Mouse (Mus musculus) adrenal gland, postnatal 14 days (tissue): ENCODE results near the gene Phyh. TPM values are rescaled to one million over a fixed set of nuclear protein-coding genes. Genes with fewer than 3 reads are reported as not detected.

Experiments used
- total RNA-seq: library from RNA; stranded (reverse); gene quantifications from 2 replicates; pipeline ENCODE4 v1.2.3, GENCODE M21; 2021

Gene Phyh
- total RNA-seq, 1 experiment from 2014 or later = 447 TPM

Other genes with a start within 250 kb of the Phyh start
- 16.1 and 18.9 TPM in 2 replicates for gene Bend7, start 201.2 kb upstream of the Phyh start, total RNA-seq
- gene Sephs1, start 37.5 kb upstream of the Phyh start, total RNA-seq = 45.8 and 50.8 TPM in 2 replicates
- gene Ucma, start 57.1 kb downstream of the Phyh start, total RNA-seq = not detected in 2 replicates
- gene Mcm10, start 93.8 kb downstream of the Phyh start, total RNA-seq = 6.0 and 7.9 TPM in 2 replicates
- 77.7 and 81.5 TPM in 2 replicates for gene Optn, start 145.0 kb downstream of the Phyh start, total RNA-seq
- gene Ccdc3, start 218.8 kb downstream of the Phyh start, total RNA-seq = 20.6 and 23.0 TPM in 2 replicates